Mouse (Mus musculus) skeletal muscle tissue, adult 2 months (tissue): Measurements from ENCODE around the gene Zfp706.

Source experiments
- DNase-seq: peaks from one replicate; pipeline ENCODE4 v3.0.0-alpha.2; 2012; ENCODE audit warnings: low read depth, low spot score

The Zfp706 gene

DNA sequence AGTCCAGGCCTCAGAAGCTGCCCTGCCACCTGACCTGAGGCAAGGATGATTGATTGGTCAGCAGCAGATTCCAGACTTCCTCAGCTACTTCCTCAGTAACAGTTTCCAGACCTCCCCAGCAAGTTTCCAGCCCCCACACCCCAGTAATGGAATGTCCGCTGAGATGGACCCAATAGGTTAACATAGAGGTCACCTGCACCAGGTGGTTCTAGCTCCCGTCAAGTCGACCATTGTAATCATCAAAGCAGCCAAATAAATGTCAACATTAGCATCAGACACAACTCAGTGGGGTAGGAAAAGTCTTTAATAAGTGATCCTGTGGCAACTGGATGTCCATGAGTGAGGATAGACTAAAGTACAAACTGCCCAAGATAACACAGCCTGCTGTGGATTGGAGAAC is 3.7 kb upstream of the Zfp706 start:
- no peak for DNase-seq

DNA sequence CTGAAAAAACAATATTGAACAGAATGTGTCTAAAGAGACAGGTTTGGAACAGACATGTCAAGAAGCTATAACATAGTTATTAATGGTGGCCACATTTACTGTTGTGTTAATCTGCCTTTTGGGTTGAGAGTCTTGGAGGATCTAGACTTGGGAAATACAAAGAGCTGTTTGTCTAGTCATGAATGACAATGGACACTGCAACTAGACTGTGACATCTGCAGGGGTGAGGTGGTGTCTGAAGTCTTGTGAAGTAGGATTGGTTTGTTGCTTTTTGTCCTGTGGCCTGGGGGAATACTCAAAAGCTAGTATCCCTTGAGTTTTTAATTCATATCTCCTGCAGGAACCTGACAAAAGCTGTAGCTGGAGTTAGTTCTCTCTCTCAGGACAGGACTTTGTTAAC is 973 bp upstream of the Zfp706 start:
- no peak for DNase-seq

- DNase-seq: no peak
Observed at GRCm38 (mm10) chr15:37007959-37008419, 416 bp upstream of the Zfp706 start.

DNA sequence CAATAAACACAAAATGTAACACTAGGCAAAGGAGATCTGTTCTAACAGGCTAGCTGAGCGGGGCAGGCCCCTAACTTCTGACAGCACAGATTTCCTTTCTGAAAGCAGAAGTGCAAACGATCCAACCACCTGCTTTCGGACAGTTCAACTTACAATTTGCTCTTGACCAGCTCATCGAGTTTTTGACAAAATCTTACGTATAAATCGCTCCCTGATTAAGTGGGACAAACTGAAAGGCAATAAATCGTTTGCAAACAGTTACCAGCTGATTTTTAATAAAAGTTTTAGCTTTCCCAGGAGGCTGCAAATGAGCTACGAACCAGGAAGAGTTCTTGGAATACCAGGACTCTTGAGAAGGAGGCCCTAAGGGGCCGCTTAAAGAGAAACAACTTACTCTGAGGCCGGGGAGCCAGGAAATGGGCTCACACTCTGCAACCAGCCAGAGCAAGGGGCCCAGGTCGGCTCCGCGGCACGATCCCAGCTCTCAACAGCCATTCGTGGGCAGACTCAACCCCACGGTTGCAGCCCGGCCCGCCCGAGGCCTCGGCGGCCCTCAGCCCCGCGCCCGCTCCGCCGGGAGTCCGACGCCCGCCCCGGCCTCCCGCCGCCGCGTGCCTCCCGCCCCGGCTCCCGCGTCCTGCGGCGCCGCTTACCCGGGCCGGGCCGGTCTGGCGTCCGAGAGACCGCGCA is 953 bp downstream of the Zfp706 start:
- peak; percentile 53 for DNase-seq

DNA sequence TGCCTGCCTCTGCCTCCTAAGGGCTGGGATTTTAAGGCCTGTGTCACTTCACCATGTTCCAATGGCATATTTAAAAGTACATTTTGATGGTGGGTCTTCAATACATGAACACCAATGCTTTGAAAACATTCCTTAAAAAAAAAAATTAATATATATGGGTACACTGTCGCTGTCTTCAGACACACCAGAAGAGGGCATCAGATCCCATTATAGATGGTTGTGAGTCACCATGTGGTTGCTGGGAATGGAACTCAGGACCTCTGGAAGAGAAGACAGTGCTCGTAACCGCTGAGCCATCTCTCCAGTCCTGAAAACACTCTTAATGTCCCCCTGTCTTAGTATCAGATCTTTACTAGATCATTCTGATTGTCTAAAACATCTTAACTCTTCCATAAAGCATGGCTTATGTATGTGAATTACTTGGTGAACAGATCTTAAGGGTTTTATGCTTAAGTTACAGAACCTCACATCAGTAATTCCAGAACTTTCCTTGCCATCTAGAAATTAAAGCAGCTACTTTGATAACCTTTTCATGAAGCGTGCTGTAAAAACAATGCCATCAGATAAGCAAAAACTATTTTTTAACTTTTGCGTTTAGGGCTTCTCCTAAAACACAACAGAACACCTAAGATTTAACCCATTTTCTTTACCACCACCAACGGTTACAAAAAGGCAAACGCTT is 1.6 kb downstream of the Zfp706 start:
- no peak for DNase-seq

GRCm38 (mm10) chr15:37004858-37005257 is 2.7 kb downstream of the Zfp706 start:
- DNase-seq: no peak

DNA sequence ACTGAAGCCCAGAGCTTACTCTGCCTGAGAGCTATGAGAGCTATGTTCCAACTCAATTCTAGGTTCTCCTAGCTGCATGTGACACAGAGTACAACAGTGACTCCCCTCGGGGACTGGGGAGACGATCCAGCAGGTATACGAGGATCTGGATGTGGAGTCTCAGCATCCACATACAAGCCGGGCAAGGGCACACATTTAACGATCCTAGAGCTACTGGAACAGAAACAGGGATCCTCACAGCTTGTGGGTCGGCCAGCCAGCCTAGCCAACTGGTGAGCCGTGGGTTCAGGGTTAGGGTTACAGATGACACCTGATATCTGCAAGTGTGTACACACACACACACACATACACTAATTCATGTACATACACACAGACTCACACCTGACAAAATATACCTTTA is 5.3 kb downstream of the Zfp706 start:
- no peak for DNase-seq

- peak; percentile 78 for DNase-seq
Observed at GRCm38 (mm10) chr15:36999602-37000001, 8.0 kb downstream of the Zfp706 start.

GRCm38 (mm10) chr15:36995166-36995565 is 12.4 kb downstream of the Zfp706 start:
- no peak for DNase-seq

DNA sequence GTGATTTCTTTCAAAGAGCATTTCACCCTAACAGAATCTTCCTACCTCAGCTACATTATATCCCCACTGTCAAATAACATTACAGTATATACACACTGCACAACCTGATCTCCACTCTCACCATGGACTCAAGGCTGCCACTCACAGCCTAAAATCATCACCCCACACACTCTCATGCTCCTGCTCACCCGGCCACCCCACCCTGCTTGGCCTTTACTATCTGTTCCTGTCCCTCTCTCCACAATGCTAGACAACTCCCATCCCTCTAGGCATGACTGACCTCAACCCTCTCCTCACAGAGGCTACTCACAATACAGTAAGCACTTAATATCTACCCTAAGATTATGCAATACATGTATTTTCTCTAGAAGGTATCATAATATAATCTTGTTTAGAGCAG is 12.9 kb downstream of the Zfp706 start:
- no peak for DNase-seq

DNA sequence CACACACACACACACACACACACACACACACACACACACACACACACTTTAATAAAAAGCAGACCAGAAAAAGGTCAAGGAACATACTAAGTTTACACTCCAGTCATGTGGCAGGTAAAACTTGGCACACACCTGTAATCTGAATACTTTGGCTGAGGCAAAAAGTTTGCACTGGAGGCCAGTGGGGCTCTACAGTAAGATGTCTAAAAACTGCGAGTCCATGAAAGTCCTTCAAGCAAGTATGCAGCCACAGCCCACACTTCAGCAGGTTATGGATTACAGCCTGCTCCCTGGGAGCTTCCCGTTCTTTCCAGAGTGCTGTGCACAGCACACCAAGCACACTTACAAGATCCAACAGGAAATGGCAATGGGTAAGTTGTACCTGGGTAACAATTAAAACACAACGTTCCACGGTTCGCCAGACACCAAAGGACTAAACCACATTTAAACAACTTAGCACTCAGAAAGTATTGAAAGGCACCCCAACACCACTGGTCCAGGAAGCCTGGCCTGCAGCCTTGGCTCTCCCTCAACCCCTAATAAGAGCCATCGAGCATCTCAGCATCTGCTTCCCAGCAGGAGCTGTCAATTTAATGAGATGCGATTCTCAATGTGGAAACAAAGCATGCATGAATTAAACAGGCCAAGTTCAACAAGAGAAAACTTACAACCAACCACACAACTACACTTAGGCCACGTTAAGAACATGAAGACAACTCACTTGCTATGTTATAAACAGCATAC is 14.0 kb downstream of the Zfp706 start:
- DNase-seq: no peak

GRCm38 (mm10) chr15:36991353-36991752 is 16.2 kb downstream of the Zfp706 start:
- DNase-seq: no peak

- DNase-seq: no peak
Observed at GRCm38 (mm10) chr15:36989922-36990321, 17.7 kb downstream of the Zfp706 start.

GRCm38 (mm10) chr15:36988718-36989115 is 18.9 kb downstream of the Zfp706 start:
- no peak for DNase-seq

DNA sequence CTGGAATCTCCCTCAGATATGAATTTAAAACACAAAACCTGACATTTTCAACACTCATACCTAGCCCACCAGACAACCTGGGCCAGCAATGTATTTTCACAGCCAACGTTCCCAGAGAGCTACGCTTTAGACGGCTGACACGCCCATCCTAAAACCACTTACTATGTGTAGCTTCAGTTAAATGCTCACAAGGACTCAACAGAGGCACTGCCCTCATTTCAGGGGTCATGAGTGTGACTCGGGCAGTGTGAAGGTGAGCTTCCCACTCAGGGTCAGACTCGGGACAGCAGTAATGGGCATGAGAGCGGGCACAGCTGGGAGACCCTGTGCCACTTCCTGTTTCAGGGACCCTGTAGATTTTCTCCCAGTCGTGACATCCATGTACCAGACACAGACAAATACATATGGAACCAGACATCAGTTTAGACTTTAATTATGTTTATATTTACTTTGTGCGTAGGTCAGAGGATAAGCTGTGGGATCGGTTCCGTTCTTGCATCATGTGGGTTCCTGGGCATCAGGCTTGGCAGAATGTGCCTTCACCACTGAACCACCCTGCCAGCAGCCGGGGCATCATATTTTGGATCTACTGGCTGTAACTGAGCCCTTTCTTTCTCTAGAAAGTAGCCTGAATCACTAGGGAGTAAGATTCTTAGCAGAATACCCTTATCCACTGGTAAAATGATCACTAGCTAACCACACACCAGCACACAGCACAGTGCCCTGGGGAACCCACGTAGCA is 19.4 kb downstream of the Zfp706 start:
- no peak for DNase-seq

DNA sequence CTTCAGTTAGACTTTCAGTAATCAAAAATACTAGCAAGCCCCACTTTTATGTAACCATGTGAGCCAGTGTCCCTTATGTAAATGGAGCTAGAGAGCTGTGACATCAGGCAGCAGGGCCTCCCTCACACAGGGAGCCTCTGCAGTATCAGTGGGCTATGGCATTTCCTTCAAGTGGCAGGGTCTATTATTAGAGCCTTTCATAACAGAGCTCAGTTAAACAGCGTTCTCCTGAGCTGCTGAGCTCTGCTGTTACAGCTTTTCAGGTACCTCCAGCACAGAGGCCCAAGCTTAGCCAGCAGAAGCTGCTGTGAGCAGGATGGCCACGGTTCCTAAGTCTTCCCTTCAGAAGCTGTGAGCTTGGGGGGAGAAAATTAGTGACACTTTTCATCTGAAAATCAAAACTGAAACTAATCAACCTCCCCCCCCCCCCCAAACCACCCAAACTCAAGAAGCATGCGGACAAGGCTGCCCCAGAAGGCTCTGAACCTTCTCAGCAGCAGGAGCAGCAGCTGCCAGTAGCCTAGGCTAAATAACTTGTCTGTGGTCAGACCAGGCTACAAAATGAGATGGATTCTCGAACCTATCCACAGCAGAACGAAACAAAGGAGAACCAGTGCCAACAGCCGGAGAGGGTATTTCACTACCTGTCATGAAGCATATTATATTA is 20.2 kb downstream of the Zfp706 start:
- peak; percentile 85 for DNase-seq

- DNase-seq: no peak
Observed at GRCm38 (mm10) chr15:36985567-36985925, 22.0 kb downstream of the Zfp706 start.

GRCm38 (mm10) chr15:36984921-36985566 is 22.5 kb downstream of the Zfp706 start:
- DNase-seq: no peak

DNA sequence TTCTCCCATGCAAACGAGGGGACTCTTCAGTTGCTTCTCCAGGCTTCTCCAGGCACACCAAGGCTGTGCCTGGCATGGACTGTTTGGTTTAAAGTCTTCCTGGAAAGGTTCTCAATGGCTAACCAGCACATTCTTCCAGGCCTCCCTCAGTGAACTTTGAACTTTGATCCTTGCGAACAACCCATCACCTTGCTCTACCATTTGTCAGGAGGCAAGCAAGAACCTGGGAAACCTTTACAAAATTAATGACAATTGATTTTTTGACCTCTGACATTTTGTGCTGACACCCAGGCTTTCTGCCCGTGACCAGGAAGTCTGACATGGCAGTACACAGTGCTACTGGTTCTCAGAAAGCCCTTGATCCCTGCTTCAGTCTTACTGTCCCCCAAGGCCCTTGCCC is 24.1 kb downstream of the Zfp706 start:
- no peak for DNase-seq

DNA sequence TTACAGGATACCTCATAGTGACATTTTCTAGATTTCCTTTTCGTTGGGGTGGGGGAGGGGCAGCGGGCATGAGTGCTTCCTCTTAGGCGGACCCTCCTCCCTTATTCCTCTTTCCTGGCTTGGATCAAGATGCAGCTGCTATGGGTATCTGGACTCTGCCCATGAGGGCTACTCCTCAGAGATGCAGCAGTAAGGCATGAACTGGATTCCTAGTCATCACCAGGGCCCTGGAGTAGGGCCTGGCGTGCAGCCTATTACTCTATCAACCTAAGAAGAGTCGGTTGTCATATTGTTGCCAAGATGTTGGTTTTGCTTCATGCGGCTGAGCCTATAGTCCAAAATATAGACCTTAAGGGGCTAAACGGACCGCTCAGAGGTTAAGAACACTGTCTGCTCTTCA is 27.3 kb downstream of the Zfp706 start:
- no peak for DNase-seq
